Mouse (Mus musculus) G1E (cell line): ENCODE measurements around the gene Gprc6a.

Experiments
- CTCF ChIP-seq: IDR thresholded peaks from 2 replicates; pipeline ENCODE4 v1.5.1; 2012; ENCODE audit warnings: low read depth, low read length, inconsistent platforms, mixed read lengths
- GATA1 ChIP-seq: IDR thresholded peaks from 2 replicates; pipeline ENCODE4 v1.6.1; 2012; ENCODE audit warnings: borderline replicate concordance, low read length, inconsistent platforms, mixed read lengths
- GATA2 ChIP-seq: IDR thresholded peaks from 2 replicates; pipeline ENCODE4 v1.6.1; 2012; ENCODE audit warnings: low read depth, low read length, inconsistent platforms, borderline replicate concordance
- POLR2AphosphoS5 ChIP-seq: IDR thresholded peaks from 2 replicates; pipeline ENCODE4 v1.6.1; 2012; ENCODE audit warnings: low read depth, low read length, inconsistent platforms; ENCODE audit not compliant: insufficient replicate concordance
- TAL1 ChIP-seq: conservative IDR thresholded peaks from 2 replicates; pipeline ENCODE4 v1.6.1; 2012; ENCODE audit warnings: low read depth, low read length, inconsistent platforms, mixed read lengths

DNA sequence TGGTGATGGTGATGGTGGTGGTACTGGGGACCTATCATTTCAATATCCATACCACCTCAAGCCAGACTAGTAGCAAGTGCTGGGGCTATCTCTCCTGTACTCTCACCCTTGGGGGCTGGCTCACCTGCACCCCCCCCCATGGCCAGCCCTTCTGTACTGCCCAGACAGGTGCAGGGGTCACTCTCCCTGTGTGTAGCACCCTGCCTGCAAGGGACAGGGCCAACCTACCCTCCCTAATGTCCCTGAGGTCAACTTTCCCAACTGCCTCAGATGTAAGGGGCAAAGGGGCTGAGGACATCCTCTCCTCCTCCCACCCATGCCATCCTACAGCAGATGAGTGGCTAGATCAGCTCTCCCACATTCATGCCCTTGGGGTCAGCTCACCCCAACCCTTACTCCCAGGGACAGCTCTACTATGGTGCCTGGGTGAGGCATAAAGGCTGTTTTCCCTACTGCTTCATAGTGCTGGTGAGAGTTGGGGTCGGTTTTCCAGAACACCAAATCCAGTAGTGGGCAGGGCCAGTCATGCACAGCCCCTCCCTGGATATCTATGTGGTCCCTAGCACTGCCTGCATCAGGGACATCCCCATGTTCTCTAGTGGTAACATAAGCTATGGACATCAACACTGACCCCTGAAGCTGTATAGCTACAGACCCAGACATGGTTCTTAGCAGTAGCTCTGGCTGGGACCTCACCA lies 41.0 kb upstream of the Gprc6a start:
- TF ChIP-seq CTCF: no peak
- TF ChIP-seq GATA1: no peak
- no peak for TF ChIP-seq TAL1
- TF ChIP-seq POLR2AphosphoS5: no peak
- no peak for TF ChIP-seq GATA2
